Mouse (Mus musculus): Measurements from ENCODE around the gene Nlrc5.
"Not testable (repeated sequence)": the region's sequence is repeated elsewhere in the genome, so short reads cannot be mapped to it uniquely, and the experiment has no call there.

Nlrc5 gene

GRCm38 (mm10) chr8:94418017-94418416 is 16.1 kb upstream of the Nlrc5 start:
- DNase-seq (ENCODE audit: low spot score) = no peak

GRCm38 (mm10) chr8:94422270-94422669 is 11.9 kb upstream of the Nlrc5 start:
- DNase-seq (ENCODE audit: low spot score) = no peak

DNA sequence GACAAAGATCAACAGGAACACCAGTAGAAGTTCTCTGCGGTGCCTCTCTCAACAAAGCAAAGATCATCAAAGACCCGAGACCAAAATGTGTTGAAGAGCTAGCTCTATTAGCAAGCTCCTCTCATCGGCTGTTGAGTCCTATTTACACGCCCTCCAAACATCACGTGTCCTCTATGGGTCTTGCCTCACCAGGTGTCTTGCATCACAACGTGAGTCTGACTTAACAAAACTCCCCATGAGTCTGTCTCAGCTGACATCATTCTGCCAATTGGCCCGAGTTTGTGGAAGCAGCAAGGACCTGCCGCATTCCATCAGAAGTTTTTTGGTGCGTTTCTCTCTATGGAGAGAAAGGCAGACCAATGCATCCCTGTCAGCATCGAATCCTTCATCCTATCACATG is 6.2 kb upstream of the Nlrc5 start:
- no peak for DNase-seq (ENCODE audit: low spot score)

DNA sequence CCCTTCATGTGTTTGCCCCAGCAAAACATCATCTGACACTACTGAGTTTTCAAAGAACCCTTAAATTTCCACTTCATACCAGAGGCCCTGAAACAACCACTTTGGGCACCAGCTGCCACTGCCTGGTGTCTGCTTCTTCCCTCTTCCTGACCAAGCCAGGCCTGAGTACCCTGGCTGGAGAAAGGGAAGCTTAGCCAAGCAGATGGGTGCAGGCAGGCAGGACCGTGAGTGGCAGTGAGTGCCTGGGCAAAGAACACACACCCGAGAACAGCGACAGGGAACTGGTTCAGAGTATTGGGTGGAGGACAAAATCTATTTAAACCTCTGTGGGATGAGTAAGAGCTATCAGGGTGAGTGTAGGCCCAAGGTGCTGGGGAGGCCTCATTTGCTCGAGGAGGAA is 5.7 kb upstream of the Nlrc5 start:
- DNase-seq (ENCODE audit: low spot score) = no peak

DNA sequence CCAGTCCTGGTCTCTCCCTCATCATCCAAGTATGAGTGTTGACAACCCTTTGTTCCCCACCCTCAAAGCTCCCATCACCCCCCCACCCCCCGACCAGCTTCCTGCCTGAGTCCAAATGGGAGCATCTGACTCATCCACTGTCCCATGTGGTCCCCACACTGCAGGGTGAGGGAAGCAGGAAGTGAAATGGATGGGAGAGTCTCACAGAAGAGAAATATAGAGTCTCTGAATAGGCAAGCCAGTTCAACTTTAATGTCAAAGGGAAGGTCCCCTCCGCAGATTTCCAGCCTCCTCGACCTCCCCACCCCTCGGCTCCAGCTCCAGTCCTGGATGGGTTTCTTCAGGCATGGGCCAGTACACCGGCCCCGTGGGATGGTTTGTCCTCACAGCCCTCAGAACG is 4.8 kb upstream of the Nlrc5 start:
- no peak for DNase-seq (ENCODE audit: low spot score)

DNA sequence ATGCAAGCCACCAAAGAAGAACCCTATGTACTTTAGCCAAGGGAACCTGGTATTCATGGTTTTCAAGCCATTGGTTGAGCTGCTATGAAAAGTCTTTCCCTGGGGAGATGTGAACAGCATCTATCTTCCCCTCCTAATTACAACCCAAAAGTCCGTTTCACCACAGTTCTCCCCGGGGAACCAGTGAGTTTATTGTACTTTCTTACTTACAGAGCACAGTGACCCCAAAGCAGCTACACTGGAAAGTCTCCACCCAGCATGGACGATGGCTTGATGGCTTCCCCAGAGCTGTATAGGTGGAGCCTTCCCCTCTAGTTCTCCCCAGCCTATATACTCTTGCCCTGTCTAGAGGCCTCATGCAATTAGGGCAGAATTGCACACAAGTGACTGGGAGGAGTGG is 1.9 kb upstream of the Nlrc5 start:
- DNase-seq (ENCODE audit: low spot score) = no peak

- DNase-seq (ENCODE audit: low spot score) = no peak
Measured at GRCm38 (mm10) chr8:94434958-94435357, 802 bp downstream of the Nlrc5 start.

- no peak for DNase-seq (ENCODE audit: low spot score)
Measured at GRCm38 (mm10) chr8:94435397-94436111, 1.4 kb downstream of the Nlrc5 start.

DNA sequence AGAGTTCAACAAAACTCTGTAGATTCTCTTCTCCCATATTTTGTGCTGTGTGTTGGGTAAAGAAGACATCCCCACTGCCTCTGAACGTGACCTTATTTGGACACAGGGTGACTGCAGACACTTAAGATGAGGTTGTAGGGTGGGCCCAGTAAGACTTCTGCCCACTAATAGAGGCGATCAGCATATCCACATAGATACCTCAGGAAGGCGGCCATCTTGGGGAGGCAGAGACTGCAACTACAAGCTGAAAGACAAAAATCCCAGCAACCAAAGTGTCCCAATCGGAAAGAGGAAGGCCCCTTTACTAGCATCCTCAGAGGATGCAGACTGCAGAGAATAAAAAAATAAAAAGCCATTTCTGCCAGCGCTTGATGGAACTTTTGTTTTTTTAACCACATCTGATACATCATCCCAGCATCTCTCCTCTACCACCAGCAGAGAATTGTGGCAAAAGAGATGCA is 2.0 kb downstream of the Nlrc5 start:
- DNase-seq (ENCODE audit: low spot score) = no peak

GRCm38 (mm10) chr8:94436900-94437299 is 2.7 kb downstream of the Nlrc5 start:
- DNase-seq (ENCODE audit: low spot score) = no peak

GRCm38 (mm10) chr8:94438659-94439058 is 4.5 kb downstream of the Nlrc5 start:
- no peak for DNase-seq (ENCODE audit: low spot score)

GRCm38 (mm10) chr8:94439691-94440090 is 5.5 kb downstream of the Nlrc5 start:
- DNase-seq (ENCODE audit: low spot score) = no peak

- DNase-seq (ENCODE audit: low spot score) = no peak
Measured at GRCm38 (mm10) chr8:94440389-94440788, 6.2 kb downstream of the Nlrc5 start.

DNA sequence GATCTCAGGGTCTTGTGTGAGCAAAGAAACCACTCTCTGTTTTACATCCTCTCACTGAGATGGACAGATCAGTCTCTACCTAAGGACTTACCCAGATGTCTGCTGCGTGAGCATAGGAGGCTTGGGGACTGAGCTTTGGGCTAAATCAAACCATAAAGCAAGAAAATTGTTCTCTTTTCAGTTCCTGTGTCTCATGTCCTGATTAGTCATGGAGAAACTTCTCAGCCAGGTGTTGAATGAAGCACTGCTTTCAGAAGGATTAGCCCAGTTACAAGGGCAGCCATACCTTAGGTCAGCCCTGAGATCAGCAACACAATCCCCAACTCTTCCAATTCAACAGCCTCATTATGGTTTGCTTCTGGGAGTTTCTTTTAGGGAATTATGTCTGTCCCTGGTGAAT is 7.5 kb downstream of the Nlrc5 start:
- DNase-seq (ENCODE audit: low spot score) = no peak

DNA sequence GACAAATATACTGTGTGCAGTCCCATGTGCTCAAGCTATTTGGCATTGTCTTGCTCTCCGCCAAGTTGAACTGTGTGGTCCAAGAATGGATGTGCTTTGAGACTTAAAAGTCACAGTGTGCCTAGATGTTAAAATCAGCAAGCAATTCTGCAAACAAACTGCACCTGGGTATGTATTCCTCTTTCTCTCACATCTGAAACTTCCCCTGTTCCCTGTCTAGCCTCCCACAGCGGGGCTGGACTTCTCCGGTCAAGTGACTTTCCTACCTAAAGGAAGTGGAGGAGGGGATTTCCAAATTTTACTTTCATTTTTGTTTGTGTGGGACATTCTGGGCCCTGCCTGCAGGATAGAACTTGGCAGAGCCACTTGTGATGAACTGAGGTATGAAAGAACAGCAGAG is 9.0 kb downstream of the Nlrc5 start:
- no peak for DNase-seq (ENCODE audit: low spot score)

DNA sequence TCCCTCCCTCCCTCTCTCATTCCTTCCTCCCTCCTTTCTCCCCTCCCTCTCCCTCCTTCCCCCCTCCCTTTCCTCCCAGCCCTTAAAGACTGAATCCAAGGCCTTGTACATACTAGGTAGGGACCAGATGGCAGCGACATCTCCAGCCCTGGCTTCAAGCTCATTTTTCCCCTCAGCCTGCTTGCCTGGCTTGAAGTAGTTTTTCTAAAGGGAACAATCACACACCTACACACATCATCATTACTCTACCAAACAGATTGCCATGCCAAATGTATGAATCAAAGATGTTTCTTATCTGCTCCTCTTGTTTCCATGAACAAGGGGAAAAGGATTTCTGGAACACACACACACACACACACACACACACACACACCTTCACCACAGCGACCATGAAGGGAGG is 10.3 kb downstream of the Nlrc5 start:
- no peak for DNase-seq (ENCODE audit: low spot score)

- no peak for DNase-seq (ENCODE audit: low spot score)
Measured at GRCm38 (mm10) chr8:94447142-94447541, 13.0 kb downstream of the Nlrc5 start.

DNA sequence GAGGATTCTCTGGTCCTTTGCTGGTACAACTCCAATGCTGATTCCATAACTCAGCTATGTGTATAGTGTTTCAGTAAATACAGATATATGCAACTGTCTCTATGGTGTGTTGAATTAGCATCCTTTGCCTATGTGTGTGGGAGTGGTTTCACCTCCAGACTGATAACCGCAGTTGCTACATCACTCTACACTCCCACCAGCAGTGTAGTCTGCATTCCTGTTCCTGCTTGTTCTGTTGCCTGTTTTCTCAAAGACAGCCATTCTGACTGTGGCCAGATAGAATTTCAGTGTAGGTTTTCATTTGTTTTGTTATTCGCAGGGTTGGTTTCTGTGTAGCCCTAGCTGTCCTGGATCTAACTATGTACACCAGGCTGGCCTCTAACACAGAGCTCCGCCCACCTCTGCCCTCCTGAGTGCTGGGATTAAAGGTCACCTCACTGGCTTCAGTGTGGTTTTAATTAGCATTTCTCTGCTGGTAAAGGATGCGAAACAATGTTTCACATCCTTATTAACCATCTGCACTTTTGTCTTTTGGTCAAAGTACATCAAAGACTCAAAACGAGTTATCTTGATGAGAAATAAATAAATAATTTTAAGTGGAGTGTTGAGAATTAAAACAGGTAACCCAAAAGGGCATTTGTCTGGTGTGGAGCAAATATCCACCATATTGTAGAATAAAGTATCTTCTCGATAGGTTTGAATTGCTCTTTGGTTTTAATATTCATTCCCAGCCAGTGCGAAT is 13.6 kb downstream of the Nlrc5 start:
- no peak for DNase-seq (ENCODE audit: low spot score)

- DNase-seq (ENCODE audit: low spot score) = not testable (repeated sequence)
Measured at GRCm38 (mm10) chr8:94452991-94453390, 18.8 kb downstream of the Nlrc5 start.

DNA sequence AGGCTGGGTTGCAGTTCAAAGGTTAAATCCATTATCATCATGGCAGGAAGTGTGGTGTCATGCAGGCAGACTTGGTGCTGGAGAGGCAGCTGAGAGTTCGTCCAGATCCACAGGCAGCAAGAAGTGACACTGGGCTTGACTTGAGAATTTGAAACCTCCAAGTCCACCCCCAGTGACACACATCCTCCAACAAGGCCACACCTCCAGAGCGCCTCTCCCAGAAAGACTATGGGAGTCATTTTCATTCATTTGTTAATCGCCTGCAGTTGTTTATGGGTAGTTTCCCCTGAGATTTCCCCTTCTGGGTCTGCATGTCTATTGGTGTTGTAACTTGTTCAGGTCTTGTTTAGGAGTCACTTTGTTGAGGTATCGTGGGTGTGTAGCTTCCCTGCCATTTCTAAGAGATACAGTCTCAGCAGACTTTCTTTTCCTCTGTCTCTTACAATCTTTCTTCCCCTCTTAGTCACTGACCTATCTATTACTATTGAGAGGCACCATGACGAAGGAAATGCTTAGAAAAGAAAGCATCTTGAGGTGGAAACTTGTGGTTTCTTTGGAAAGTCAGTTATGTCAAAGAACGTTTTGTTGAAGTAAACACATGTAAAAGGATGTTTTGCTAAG is 19.8 kb downstream of the Nlrc5 start:
- no peak for DNase-seq (ENCODE audit: low spot score)

GRCm38 (mm10) chr8:94454905-94455304 is 20.7 kb downstream of the Nlrc5 start:
- DNase-seq (ENCODE audit: low spot score) = no peak

- DNase-seq (ENCODE audit: low spot score) = no peak
Measured at GRCm38 (mm10) chr8:94456071-94456470, 21.9 kb downstream of the Nlrc5 start.

GRCm38 (mm10) chr8:94458567-94458966 is 24.4 kb downstream of the Nlrc5 start:
- DNase-seq (ENCODE audit: low spot score) = no peak
